Mouse (Mus musculus): ENCODE results near the gene Wdr5b. TPM values are rescaled to one million over a fixed set of nuclear protein-coding genes. Genes with fewer than 3 reads are reported as not detected.
A peak's percentile ranks its signal among the peaks of the same experiment; 100 is the strongest.

Wdr5b gene
- polyA plus RNA-seq, 1 experiment from 2014 or later = 7.9 TPM

DNA sequence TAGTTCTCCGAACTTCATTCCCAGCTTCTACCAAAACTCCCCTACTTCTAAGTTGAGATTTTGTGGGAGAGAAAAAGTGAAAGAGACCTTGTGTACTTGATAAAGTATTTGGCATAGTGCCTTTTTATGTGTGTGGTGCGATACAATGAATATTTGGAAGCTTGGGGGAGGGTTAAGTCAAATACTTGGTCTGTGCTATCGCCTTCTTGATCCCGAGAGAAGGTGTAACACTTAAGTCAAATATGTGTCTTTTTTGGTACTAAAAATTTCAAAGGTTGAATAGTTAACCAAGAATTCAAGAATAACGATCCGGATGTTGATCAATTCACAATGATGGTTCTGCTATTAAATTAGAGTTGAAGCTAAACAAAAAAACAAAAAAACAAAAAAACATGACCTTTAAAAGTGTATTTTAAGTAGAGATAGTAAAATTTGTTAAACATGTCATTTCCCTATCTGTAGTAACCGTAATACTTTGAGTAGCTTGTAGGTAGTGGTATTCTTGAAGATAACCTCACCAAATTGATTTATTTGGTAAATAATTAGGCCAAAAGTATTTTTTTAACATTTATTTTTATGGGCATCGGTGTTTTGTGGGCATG is 31.5 kb downstream of the Wdr5b start:
- Histone ChIP-seq H3K4me3 (peak overlapping the region; percentile 62), H3K27ac (peak overlapping the region; percentile 99), H3K27me3 (ENCODE audit: poor library complexity, severe bottlenecking) (no peaks in the 10 kb centered on the region), H3K9me3 (no peaks in the 10 kb centered on the region), H3K4me1 (peaks cover 32% of the 10 kb centered on the region), H3K36me3 (replicated peaks) (peaks cover 27% of the 10 kb centered on the region)
- DNase-seq (ENCODE audit: extremely low spot score, low spot score) = no peak
- 31% methylated on average over 8 of the region's 8 CpGs for WGBS

DNA sequence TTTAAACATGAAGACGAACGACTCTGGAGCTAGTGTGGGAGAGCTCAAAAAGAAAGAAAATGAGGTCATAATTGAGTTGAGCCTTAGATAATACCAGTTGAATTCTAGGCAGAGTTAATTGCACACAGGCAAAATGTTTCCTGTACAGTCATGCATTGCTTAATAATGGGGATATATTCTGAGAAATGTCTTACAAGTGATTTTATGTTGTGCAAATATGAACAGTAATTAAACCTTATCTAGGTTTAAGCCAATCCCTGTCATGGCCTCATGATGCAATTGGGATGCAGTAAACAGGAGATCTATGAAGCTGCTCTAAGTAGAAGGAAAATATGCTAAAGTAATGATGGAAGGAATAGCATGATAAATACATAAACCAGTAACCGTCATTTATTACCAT is 33.8 kb downstream of the Wdr5b start:
- 94% methylated on average over 3 of the region's 3 CpGs for WGBS
- Histone ChIP-seq H3K36me3 (replicated peaks) (peaks cover 14% of the 10 kb centered on the region), H3K27me3 (ENCODE audit: poor library complexity, severe bottlenecking) (no peaks in the 10 kb centered on the region), H3K9me3 (no peaks in the 10 kb centered on the region), H3K4me3 (no peak overlapping the region), H3K27ac (no peak overlapping the region), H3K4me1 (peaks cover 11% of the 10 kb centered on the region)
- DNase-seq (ENCODE audit: extremely low spot score, low spot score) = no peak

DNA sequence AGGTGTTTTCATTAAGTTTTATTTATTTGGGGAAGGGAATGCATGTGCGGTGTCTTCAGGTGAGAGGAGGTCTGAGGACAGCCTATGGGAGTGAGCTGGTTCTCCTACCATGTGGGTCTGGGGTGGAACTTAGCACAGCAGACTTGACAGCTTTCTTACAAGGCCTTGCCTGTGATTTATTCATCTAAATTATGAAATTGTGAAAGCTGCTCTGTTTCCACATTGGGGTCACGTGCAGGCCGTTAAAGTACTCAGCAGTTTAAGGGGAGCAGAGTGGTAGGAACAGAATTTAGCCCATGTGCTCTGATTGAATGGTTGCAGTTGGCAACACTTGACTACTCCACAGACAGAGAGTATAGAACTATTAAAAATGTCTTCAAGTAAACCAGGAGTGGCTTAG is 38.9 kb downstream of the Wdr5b start:
- H3K27me3 ChIP-seq (ENCODE audit: poor library complexity, severe bottlenecking) = no peaks in the 10 kb centered on the region
- DNase-seq (ENCODE audit: extremely low spot score, low spot score) = no peak
- H3K4me1 ChIP-seq = no peaks in the 10 kb centered on the region
- peaks cover 37% of the 10 kb centered on the region for H3K36me3 ChIP-seq (replicated peaks)
- no peak overlapping the region for H3K4me3 ChIP-seq
- no peaks in the 10 kb centered on the region for H3K9me3 ChIP-seq
- H3K27ac ChIP-seq = no peak overlapping the region
- 97% methylated on average over 3 of the region's 3 CpGs for WGBS

DNA sequence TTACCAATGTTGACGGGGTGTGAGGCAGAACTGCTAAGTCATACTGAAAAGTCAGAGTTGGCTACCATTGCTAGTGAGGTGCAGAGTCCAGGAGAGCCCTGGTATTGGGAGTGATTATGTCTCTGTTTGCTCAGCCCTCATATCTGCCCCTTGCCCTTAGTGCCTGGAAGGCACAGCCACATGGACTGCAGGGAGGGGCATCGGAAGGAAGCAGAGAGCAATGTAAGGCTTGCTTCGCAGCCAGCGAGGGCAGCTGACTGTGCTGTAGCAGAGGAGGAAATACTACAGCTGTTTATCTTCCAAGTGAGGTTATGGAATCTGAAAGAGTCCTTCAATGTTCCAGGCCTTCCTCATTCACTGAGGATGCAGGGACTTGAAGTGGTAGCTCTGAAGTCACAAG is 46.9 kb downstream of the Wdr5b start:
- Histone ChIP-seq H3K4me3 (no peak overlapping the region), H3K4me1 (no peaks in the 10 kb centered on the region), H3K36me3 (replicated peaks) (peaks cover 94% of the 10 kb centered on the region), H3K27me3 (ENCODE audit: poor library complexity, severe bottlenecking) (no peaks in the 10 kb centered on the region), H3K27ac (no peak overlapping the region), H3K9me3 (no peaks in the 10 kb centered on the region)
- 91% methylated on average over 4 of the region's 4 CpGs for WGBS
- no peak for DNase-seq (ENCODE audit: extremely low spot score, low spot score)

DNA sequence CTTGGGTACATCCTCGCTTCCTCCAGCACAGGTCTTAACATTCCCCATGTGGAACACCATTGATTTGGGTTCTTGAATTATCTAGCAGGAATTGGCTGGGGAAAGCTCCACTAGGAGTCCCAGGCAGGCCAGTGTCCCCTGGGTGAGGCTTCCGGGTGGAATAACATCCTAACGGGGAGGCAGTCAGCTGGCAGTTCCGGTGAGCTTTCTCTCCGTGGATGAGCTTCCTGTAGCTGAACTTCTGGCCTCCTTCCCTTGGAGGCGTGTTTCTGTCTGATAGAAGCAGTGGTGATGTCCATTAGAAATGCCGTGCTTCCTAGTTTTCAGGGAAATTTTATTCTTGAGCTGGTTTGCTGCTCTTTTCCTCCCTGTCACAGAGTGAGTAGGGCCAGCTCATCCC is 48.1 kb downstream of the Wdr5b start:
- Histone ChIP-seq H3K27ac (no peak overlapping the region), H3K9me3 (no peaks in the 10 kb centered on the region), H3K36me3 (replicated peaks) (peaks cover 89% of the 10 kb centered on the region), H3K4me1 (no peaks in the 10 kb centered on the region), H3K4me3 (no peak overlapping the region), H3K27me3 (ENCODE audit: poor library complexity, severe bottlenecking) (no peaks in the 10 kb centered on the region)
- 93% methylated on average over 7 of the region's 7 CpGs for WGBS
- no peak for DNase-seq (ENCODE audit: extremely low spot score, low spot score)

DNA sequence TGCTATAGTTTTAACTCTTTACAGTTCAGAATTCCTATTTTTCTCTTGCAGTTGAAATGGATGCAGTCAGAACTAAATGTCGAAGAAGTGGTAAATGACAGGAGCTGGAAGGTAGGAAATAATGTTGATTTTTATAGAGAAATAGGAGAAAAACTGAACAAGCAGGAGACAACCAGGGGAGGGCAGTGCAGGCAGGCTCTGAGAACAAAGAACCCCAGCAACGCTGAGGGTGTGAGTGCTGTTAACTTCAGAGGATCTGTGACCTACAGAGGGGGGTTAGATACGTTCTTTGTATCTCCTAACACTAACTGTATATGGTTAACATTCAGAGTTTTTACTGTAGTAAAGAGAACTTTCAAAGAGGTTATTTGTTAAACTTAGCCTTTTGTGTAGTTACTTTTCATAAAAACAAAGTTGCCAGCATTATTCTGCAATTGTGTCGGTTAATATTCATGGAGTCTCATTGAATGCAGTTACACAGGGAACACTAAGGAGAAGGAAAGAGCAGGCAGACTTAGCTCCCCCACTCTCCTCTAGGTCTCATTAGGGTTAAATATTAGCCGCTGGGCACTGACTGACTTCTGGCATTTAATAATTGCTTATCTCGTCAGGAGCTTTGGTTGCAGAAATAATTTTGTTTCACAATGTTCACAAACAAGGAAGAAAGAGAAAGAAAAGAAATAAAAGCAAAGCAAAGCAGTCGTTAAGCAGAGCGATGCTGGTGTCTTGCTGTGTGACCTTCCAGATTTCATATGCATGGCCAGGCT is 49.0 kb downstream of the Wdr5b start:
- H3K27me3 ChIP-seq (ENCODE audit: poor library complexity, severe bottlenecking) = no peaks in the 10 kb centered on the region
- no peaks in the 10 kb centered on the region for H3K4me1 ChIP-seq
- H3K4me3 ChIP-seq = no peak overlapping the region
- 79% methylated on average over 8 of the region's 8 CpGs for WGBS
- no peak for DNase-seq (ENCODE audit: extremely low spot score, low spot score)
- H3K9me3 ChIP-seq = no peaks in the 10 kb centered on the region
- H3K36me3 ChIP-seq (replicated peaks) = peaks cover 79% of the 10 kb centered on the region
- H3K27ac ChIP-seq = no peak overlapping the region

DNA sequence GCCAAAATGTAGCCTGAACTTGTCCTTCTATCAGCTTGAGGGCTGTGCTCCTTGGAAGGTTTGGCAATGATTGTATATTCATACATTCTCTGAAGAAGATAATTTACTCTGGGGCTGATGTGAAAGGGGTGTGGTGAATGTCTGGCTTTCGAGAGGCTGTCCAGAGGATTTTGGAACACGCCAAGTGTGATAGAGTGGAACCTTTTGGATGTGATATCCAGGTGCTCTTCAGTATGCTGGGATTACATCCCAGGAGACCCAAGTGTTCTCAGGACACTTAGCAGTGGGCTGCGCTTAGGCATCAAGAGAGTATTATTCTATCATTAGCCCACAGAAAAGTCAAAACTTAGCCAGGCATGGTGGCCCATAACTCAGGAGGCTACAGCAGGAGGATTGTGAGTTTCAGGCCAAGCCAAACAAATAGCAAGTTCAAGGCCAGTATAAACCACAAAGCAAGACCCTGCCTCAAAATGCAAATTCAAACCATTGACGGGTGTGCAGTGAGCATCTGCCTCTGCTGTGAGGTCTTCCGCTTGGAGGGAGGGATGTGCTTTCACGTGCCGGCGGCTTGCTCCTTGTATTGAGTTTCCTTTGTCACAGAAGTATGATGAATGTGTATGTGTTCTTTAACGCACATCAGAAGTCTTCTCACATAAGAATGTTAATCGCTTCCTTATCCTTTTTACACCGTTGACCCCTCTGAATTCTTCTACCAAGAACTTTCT is 50.0 kb downstream of the Wdr5b start:
- Histone ChIP-seq H3K4me1 (no peaks in the 10 kb centered on the region), H3K36me3 (replicated peaks) (peaks cover 70% of the 10 kb centered on the region), H3K9me3 (no peaks in the 10 kb centered on the region), H3K4me3 (no peak overlapping the region), H3K27me3 (ENCODE audit: poor library complexity, severe bottlenecking) (no peaks in the 10 kb centered on the region), H3K27ac (no peak overlapping the region)
- DNase-seq (ENCODE audit: extremely low spot score, low spot score) = no peak
- WGBS = 95% methylated on average over 11 of the region's 11 CpGs

Other genes starting within 250 kb of the Wdr5b start
- gene Parp14, start 169.6 kb upstream of the Wdr5b start, polyA plus RNA-seq (2016; fragmentation: Nextera tagmentation; extraction: Ambion mirVana) = 0.11 and 0.17 TPM in 2 replicates
- gene Parp9, start 102.7 kb upstream of the Wdr5b start, polyA plus RNA-seq (2016; fragmentation: Nextera tagmentation; extraction: Ambion mirVana) = 3.3 and 3.7 TPM in 2 replicates
- gene Dtx3l, start 102.0 kb upstream of the Wdr5b start, polyA plus RNA-seq (2016; fragmentation: Nextera tagmentation; extraction: Ambion mirVana) = 4.6 and 5.1 TPM in 2 replicates
- 79.0 and 84.2 TPM in 2 replicates for gene Kpna1, start 62.4 kb upstream of the Wdr5b start, polyA plus RNA-seq (2016; fragmentation: Nextera tagmentation; extraction: Ambion mirVana)
- gene Fam162a, start 30.4 kb downstream of the Wdr5b start, polyA plus RNA-seq (2016; fragmentation: Nextera tagmentation; extraction: Ambion mirVana) = 369 and 410 TPM in 2 replicates
- 103 and 105 TPM in 2 replicates for gene Ccdc58, start 30.5 kb downstream of the Wdr5b start, polyA plus RNA-seq (2016; fragmentation: Nextera tagmentation; extraction: Ambion mirVana)
- 0.14 and 0.26 TPM in 2 replicates for gene Csta1, start 90.1 kb downstream of the Wdr5b start, polyA plus RNA-seq (2016; fragmentation: Nextera tagmentation; extraction: Ambion mirVana)
- gene Stfa2l1, start 115.6 kb downstream of the Wdr5b start, polyA plus RNA-seq (2016; fragmentation: Nextera tagmentation; extraction: Ambion mirVana) = not detected in 2 replicates
- not detected in 2 replicates for gene Gm5483, start 143.0 kb downstream of the Wdr5b start, polyA plus RNA-seq (2016; fragmentation: Nextera tagmentation; extraction: Ambion mirVana)
- gene Gm5416, start 169.2 kb downstream of the Wdr5b start, polyA plus RNA-seq (2016; fragmentation: Nextera tagmentation; extraction: Ambion mirVana) = not detected in 2 replicates
- not detected in 2 replicates for gene 2010005H15Rik, start 180.3 kb downstream of the Wdr5b start, polyA plus RNA-seq (2016; fragmentation: Nextera tagmentation; extraction: Ambion mirVana)
- 0.54 and 0.66 TPM in 2 replicates for gene Stfa1, start 235.8 kb downstream of the Wdr5b start, polyA plus RNA-seq (2016; fragmentation: Nextera tagmentation; extraction: Ambion mirVana)

All from forebrain, embryonic 10.5 days (tissue).